13 mouse cellular contexts compared by ENCODE assay signal in the genomic region with DNA sequence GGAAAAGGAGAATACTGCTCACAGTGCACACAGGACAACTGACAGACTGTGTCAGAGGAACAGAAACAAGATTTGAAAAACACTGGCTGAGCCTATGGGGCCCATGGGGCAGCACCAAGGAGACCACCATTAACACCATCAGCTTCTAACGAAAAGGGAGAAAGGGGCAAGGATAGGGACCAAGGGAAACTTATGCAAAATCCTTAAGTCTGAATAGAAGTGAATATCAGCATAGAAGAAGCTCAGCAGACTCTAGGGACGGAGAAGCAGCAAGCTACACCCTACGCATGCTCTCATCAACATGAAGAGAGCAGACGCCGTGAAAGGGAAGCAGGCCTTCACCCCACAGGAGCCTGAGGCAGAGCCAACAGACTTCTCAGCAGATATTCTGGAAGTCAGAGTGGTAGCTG.
DNase-seq lines count a peak whose midpoint lies in the region; ATAC-seq and TF ChIP-seq lines count a peak whose summit lies in the region.
"Had no signal": no experiment of that assay in that cellular context is flagged by ENCODE, and none has a peak within 500 bp of the region (broad histone marks: within the 10 kb centered on the region; RNA-seq: fewer than 3 reads in every experiment).

No protein-coding gene starts in this region.

- H3K4me2 ChIP-seq in intestine, embryonic 14.5 days (ENCODE audit: low read length) = no peak overlapping the region
- H3K4me2 ChIP-seq in intestine, postnatal 0 days (replicated peaks; ENCODE audit: low read depth) = no peak overlapping the region
- H3K4me2 ChIP-seq in stomach, postnatal 0 days (replicated peaks; ENCODE audit: low read depth) = no peak overlapping the region
- H3K4me2 ChIP-seq: midbrain, embryonic 15.5 days had no signal

- H3K27me3 ChIP-seq in intestine, embryonic 14.5 days (replicated peaks; ENCODE audit: control insufficient read depth, insufficient read depth, low read length) = no peaks in the 10 kb centered on the region
- no peaks in the 10 kb centered on the region for H3K27me3 ChIP-seq in intestine, postnatal 0 days (replicated peaks; ENCODE audit: control insufficient read depth, insufficient read depth, low read length)
- no peaks in the 10 kb centered on the region for H3K27me3 ChIP-seq in thymus, adult 2 months (ENCODE audit: control insufficient read depth, insufficient read depth, low read length)
- H3K27me3 ChIP-seq in stomach, postnatal 0 days (ENCODE audit: control insufficient read depth, insufficient read depth, low read length) = no peaks in the 10 kb centered on the region
- H3K27me3 ChIP-seq: midbrain, embryonic 15.5 days; Patski had no signal

- peaks cover 10% of the 10 kb centered on the region; the same call in 1 of the 2 replicates for H3K36me3 ChIP-seq in intestine, embryonic 14.5 days (ENCODE audit: control insufficient read depth, insufficient read depth, low read length)
- no peaks in the 10 kb centered on the region for H3K36me3 ChIP-seq in intestine, postnatal 0 days (ENCODE audit: control insufficient read depth, insufficient read depth)
- H3K36me3 ChIP-seq in thymus, adult 2 months (ENCODE audit: control insufficient read depth, insufficient read depth, low read length) = no peaks in the 10 kb centered on the region
- no peaks in the 10 kb centered on the region; the same call in 1 of the 2 replicates for H3K36me3 ChIP-seq in stomach, postnatal 0 days (ENCODE audit: control insufficient read depth, insufficient read depth, low read length)
- H3K36me3 ChIP-seq: midbrain, embryonic 15.5 days had no signal

- no peak for TF ChIP-seq POLR2A in thymus, adult 2 months (IDR thresholded peaks at IDR 0.05; ENCODE audit: control insufficient read depth, extremely low read depth, insufficient read depth, low read length, poor library complexity)

- H3K9me3 ChIP-seq in intestine, embryonic 14.5 days (ENCODE audit: control insufficient read depth, low read length) = no peaks in the 10 kb centered on the region
- no peaks in the 10 kb centered on the region for H3K9me3 ChIP-seq in intestine, postnatal 0 days (ENCODE audit: control insufficient read depth)
- H3K9me3 ChIP-seq in stomach, postnatal 0 days (ENCODE audit: control insufficient read depth, low read length) = no peaks in the 10 kb centered on the region
- H3K9me3 ChIP-seq: forebrain, embryonic 10.5 days; midbrain, embryonic 15.5 days had no signal

- H3K27ac ChIP-seq in intestine, embryonic 14.5 days (ENCODE audit: low read depth) = peak overlapping the region; percentile 52; the same call in 1 of the 2 replicates
- H3K27ac ChIP-seq in intestine, postnatal 0 days (ENCODE audit: low read depth, low read length) = no peak overlapping the region
- H3K27ac ChIP-seq in thymus, adult 2 months (ENCODE audit: control insufficient read depth, insufficient read depth, low read length) = 0 out of 2 replicates have a peak overlapping the region, but pooled peaks have one; percentile 39
- peak overlapping the region; percentile 53; the same call in 1 of the 2 replicates for H3K27ac ChIP-seq in stomach, postnatal 0 days (replicated peaks)
- H3K27ac ChIP-seq: midbrain, embryonic 15.5 days had no signal

- WGBS in intestine, embryonic 14.5 days = 78% methylated on average over 5 of the region's 5 CpGs
- 86% methylated on average over 5 of the region's 5 CpGs for WGBS in intestine, postnatal 0 days
- WGBS in thymus, adult 2 months = 95% methylated on average over 5 of the region's 5 CpGs
- 64% methylated on average over 5 of the region's 5 CpGs for WGBS in stomach, postnatal 0 days

- peaks cover 3% of the 10 kb centered on the region; the same call in 1 of the 2 replicates for H3K4me1 ChIP-seq in intestine, embryonic 14.5 days (replicated peaks; ENCODE audit: control insufficient read depth, insufficient read depth, low read length)
- no peaks in the 10 kb centered on the region for H3K4me1 ChIP-seq in intestine, postnatal 0 days (replicated peaks; ENCODE audit: control insufficient read depth, insufficient read depth, low read length)
- peaks cover 7% of the 10 kb centered on the region for H3K4me1 ChIP-seq in thymus, adult 2 months (replicated peaks; ENCODE audit: control insufficient read depth, insufficient read depth, low read length)
- no peaks in the 10 kb centered on the region for H3K4me1 ChIP-seq in stomach, postnatal 0 days (replicated peaks; ENCODE audit: control insufficient read depth, insufficient read depth)

- TF ChIP-seq EP300 in stomach, postnatal 0 days (optimal IDR thresholded peaks at IDR 0.05) = no peak

- no peak for DNase-seq in intestine, embryonic 14.5 days (ENCODE audit: low spot score)
- no peak for DNase-seq in thymus, adult 2 months
- DNase-seq in thymus, postnatal 4 days = no peak
- DNase-seq in cerebellum, postnatal 36 days = peak; percentile 65 to 71
- DNase-seq in stomach, postnatal 0 days (ENCODE audit: low spot score) = no peak
- DNase-seq in embryo, embryonic 9.5 days (ENCODE audit: extremely low spot score) = no peak
- DNase-seq in spleen, adult 12 weeks (ENCODE audit: low spot score) = no peak
- DNase-seq: adrenal gland, postnatal 25 days; kidney, postnatal 36 days had no signal

- ATAC-seq in intestine, embryonic 14.5 days (replicated peaks; ENCODE audit: low FRiP score, low TSS enrichment, low read depth) = no peak
- no peak for ATAC-seq in intestine, postnatal 0 days
- no peak for ATAC-seq in stomach, postnatal 0 days (ENCODE audit: low FRiP score, low TSS enrichment)
- ATAC-seq: midbrain, embryonic 15.5 days; Patski had no signal

- no peak overlapping the region for H3K4me3 ChIP-seq in intestine, embryonic 14.5 days (ENCODE audit: low read depth, low read length)
- H3K4me3 ChIP-seq in intestine, postnatal 0 days (ENCODE audit: low read depth, low read length) = no peak overlapping the region
- H3K4me3 ChIP-seq in thymus, adult 2 months (ENCODE audit: control insufficient read depth, insufficient read depth, low read length) = no peak overlapping the region
- no peak overlapping the region for H3K4me3 ChIP-seq in stomach, postnatal 0 days (ENCODE audit: low read depth, low read length)
- H3K4me3 ChIP-seq: forebrain, embryonic 10.5 days; midbrain, embryonic 15.5 days had no signal

- no peak overlapping the region for H3K9ac ChIP-seq in intestine, embryonic 14.5 days (ENCODE audit: low read length)
- no peak overlapping the region for H3K9ac ChIP-seq in intestine, postnatal 0 days (ENCODE audit: low read depth, low read length)
- no peak overlapping the region for H3K9ac ChIP-seq in stomach, postnatal 0 days (ENCODE audit: low read length)
- H3K9ac ChIP-seq: midbrain, embryonic 15.5 days had no signal

- TF ChIP-seq CTCF in intestine, postnatal 0 days (IDR thresholded peaks at IDR 0.05; ENCODE audit: low read depth) = no peak
- TF ChIP-seq CTCF in thymus, adult 2 months (IDR thresholded peaks at IDR 0.05; ENCODE audit: borderline replicate concordance, control insufficient read depth, extremely low read depth, insufficient read depth, low read length, poor library complexity) = no peak
- TF ChIP-seq CTCF in stomach, postnatal 0 days (IDR thresholded peaks at IDR 0.05; ENCODE audit: low read depth) = no peak

Comparison
In these comparisons a context has a peak if more than half of its experiments do, and no peak if none do; other contexts are left out.
1. DNase-seq: peak in cerebellum, postnatal 36 days (2 of 2); none in intestine, embryonic 14.5 days (single experiment), thymus, adult 2 months (single experiment), thymus, postnatal 4 days (single experiment), stomach, postnatal 0 days (single experiment), embryo, embryonic 9.5 days (single experiment) and spleen, adult 12 weeks (single experiment).